Mouse (Mus musculus) spleen, adult 2 months (tissue): ENCODE measurements around the gene Ankrd10. TPM values are rescaled to one million over a fixed set of nuclear protein-coding genes. Genes with fewer than 3 reads are reported as not detected.

Experiments
- DNase-seq, 2 experiments: peaks; one replicate each; pipeline versions ENCODE4 v3.0.0 to v3.0.0-alpha.2; 2012 to 2021; ENCODE audit warnings: low spot score in 2 of 2, low read depth in 1 of 2
- H3K27ac ChIP-seq: fragments of 200-500 bp; 2 replicates; pipeline ENCODE4 v1.5.1; 2012; ENCODE audit warnings: low read length, inconsistent platforms; ENCODE audit not compliant: insufficient read depth
- H3K27me3 ChIP-seq: fragments of 200-500 bp; 2 replicates; pipeline ENCODE4 v1.6.1; 2012; ENCODE audit warnings: mild to moderate bottlenecking, moderate library complexity, low read length, inconsistent platforms; ENCODE audit not compliant: control insufficient read depth, insufficient read depth
- H3K36me3 ChIP-seq: fragments of 200-500 bp; 2 replicates; pipeline ENCODE4 v1.6.1; 2012; ENCODE audit warnings: mild to moderate bottlenecking, low read length, inconsistent platforms; ENCODE audit not compliant: control insufficient read depth, insufficient read depth
- H3K4me1 ChIP-seq: fragments of 200-500 bp; 2 replicates; pipeline ENCODE4 v1.6.1; 2011; ENCODE audit warnings: inconsistent platforms; ENCODE audit not compliant: control insufficient read depth, insufficient read depth, insufficient read length
- H3K4me3 ChIP-seq: fragments of 200-500 bp; 2 replicates; pipeline ENCODE4 v1.5.1; 2011; ENCODE audit warnings: mild to moderate bottlenecking, inconsistent platforms; ENCODE audit not compliant: insufficient read depth, insufficient read length; ENCODE audit errors: extremely low read depth
- CTCF ChIP-seq: fragments of 200-500 bp; IDR thresholded peaks from 2 replicates; pipeline ENCODE4 v1.5.1; 2011; ENCODE audit warnings: mild to moderate bottlenecking, inconsistent platforms; ENCODE audit not compliant: insufficient read depth, insufficient read length, insufficient replicate concordance; ENCODE audit errors: extremely low read depth
- POLR2A ChIP-seq: fragments of 200-500 bp; IDR thresholded peaks from 2 replicates; pipeline ENCODE4 v1.6.1; 2011; ENCODE audit warnings: low read depth, low read length, inconsistent platforms
- WGBS: fragments of 180-500 bp; shearing (Covaris S2); methylation state at CpG from one replicate; pipeline ENCODE4 v1.1.7; 2018; 5-methylcytosine and 5-hydroxymethylcytosine counted together
- polyA plus RNA-seq: library from polyadenylated mRNA; depleted of rRNA; stranded (reverse); fragments of >200 nt; gene quantifications from 2 replicates; pipeline ENCODE4 v1.2.3, GENCODE M21; 2012

Gene Ankrd10
- polyA plus RNA-seq, 1 experiment, result 63.0 TPM

DNA sequence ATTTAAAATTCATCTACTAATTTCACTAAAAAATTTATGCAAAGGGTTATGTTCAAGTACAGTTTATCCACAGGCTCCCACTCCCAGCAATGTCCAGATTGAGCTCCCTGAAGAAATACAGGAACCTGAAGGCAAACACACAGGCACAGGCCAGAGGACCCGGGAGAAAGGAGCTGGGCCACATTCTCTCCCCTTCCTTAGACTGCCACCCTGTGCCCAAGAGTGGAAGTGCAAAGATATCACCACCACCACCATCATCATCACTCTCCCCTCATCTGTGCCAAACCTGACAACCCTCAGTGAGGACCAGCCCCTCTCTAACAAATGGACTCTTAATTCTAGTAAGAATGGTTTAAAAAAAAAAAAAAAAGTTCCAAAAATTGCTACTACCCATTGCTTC, 19.3 kb downstream of the Ankrd10 start:
- TF ChIP-seq CTCF (peak; percentile 77; the same call in 1 of the 2 replicates), POLR2A (no peak)
- 10% methylated on average over 1 of the region's 1 CpGs for WGBS
- DNase-seq, result peak in 1 of 2 experiments; percentile 44
- H3K4me3 ChIP-seq, result no peak overlapping the region
- no peak overlapping the region for H3K27ac ChIP-seq
- H3K36me3 ChIP-seq, result peaks cover 39% of the 10 kb centered on the region
- H3K4me1 ChIP-seq, result no peaks in the 10 kb centered on the region
- no peaks in the 10 kb centered on the region for H3K27me3 ChIP-seq

- Histone ChIP-seq H3K4me3 (no peak overlapping the region), H3K36me3 (peaks cover 27% of the 10 kb centered on the region), H3K27me3 (no peaks in the 10 kb centered on the region), H3K27ac (no peak overlapping the region), H3K4me1 (no peaks in the 10 kb centered on the region)
- 83% methylated on average over 6 of the region's 6 CpGs for whole genome bisulfite sequencing
- no peak for DNase-seq
- TF ChIP-seq POLR2A (no peak), CTCF (no peak)
These were observed 21.3 kb downstream of the Ankrd10 start for GRCm38 (mm10) chr8:11614126-11614835.

DNA sequence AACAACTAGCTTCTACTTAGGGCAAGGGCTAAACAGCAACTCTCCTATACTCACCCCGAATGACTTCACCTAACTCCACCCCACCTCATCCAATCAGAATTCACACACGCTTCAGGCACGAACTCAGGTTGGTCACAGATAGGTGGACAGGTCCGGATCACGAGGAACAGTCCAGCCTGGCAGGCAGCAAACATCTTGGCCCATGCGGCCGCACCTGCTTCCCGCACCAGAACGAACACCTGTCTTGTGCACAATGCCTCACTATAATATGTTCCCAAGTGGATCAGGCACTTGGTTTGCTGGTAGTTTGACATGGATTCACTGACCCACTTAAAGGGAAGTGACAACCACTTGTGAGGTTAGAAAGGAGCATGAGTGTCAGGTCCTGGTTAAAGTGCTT, 26.7 kb downstream of the Ankrd10 start:
- Histone ChIP-seq H3K36me3 (peaks cover 9% of the 10 kb centered on the region), H3K27ac (no peak overlapping the region), H3K27me3 (no peaks in the 10 kb centered on the region), H3K4me1 (no peaks in the 10 kb centered on the region), H3K4me3 (no peak overlapping the region)
- 96% methylated on average over 9 of the region's 9 CpGs for WGBS
- TF ChIP-seq CTCF (no peak), POLR2A (no peak)
- no peak for DNase-seq

GRCm38 (mm10) chr8:11602006-11602680, 33.4 kb downstream of the Ankrd10 start:
- WGBS, result 35% methylated on average over 14 of the region's 14 CpGs
- Histone ChIP-seq H3K4me1 (no peaks in the 10 kb centered on the region), H3K27ac (no peak overlapping the region), H3K27me3 (no peaks in the 10 kb centered on the region), H3K36me3 (no peaks in the 10 kb centered on the region), H3K4me3 (no peak overlapping the region)
- no peak for TF ChIP-seq POLR2A
- peak; percentile 63; the same call in 1 of the 2 replicates for TF ChIP-seq CTCF
- DNase-seq, result peak; percentile 39 to 60

DNA sequence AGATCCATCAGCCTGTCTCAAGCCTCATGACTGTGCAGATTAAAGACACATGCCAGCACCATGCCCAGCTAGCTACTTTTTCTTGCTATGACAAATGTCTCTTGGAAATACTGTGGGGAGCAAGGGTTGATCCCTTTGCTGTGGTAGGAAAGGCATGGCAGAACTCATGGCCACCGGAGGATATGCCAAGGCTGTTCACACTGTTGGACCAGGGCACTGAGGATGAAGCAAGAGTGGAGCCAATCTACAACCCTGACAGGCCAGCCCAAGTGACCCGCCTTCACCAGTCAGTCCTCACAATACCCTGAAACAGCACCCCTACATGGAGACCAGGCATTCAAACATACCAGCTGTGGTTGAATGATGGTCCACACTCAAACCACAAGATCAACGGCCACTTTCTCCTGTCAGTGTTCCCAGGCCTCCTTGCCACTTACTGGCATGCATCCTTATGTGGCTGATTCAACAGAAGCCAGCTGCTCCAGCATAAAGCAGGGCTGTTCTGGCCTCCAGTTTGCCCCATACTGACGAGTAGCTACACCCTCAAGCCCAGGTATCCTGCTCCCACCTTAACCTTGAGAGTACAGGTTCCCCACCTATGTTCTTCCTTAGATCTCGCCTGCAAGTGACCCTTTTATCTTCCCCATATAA, 35.1 kb downstream of the Ankrd10 start:
- Histone ChIP-seq H3K4me1 (no peaks in the 10 kb centered on the region), H3K4me3 (no peak overlapping the region)
- TF ChIP-seq CTCF (no peak), POLR2A (no peak)

DNA sequence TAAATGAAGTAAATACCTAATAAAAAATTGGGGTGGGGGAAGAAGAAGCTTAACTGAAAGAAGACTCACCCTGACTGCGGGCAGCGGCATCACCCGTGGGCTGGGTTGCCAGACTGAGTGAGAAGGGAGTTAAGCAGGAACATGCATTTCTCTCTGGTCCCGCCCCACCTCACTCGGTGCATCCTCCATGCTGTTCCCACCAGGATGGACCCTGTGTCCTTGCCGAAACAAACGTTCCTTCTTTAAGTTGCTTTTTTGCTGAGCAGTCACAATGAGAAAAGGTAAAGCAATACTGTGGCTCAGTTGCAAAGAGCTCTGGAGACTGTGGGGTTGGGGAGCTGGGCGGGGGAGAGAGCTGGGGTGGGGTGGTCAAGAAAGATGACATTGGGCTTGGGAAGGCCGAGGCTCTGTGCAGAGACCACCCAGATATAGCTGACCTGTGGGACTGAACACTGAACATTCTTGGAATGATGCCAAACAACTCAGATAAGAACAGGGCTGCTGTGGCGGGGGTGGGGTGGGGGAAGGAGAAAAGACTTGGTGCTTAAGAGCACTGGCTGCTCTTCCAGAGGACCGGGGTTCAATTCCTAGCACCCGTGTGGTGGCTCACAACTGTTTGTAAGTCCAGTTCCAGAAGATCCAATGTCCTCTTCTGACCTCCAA, 42.2 kb downstream of the Ankrd10 start:
- Histone ChIP-seq H3K4me3 (no peak overlapping the region), H3K27me3 (no peaks in the 10 kb centered on the region), H3K27ac (no peak overlapping the region), H3K36me3 (no peaks in the 10 kb centered on the region), H3K4me1 (no peaks in the 10 kb centered on the region)
- DNase-seq, result no peak
- whole genome bisulfite sequencing, result 73% methylated on average over 12 of the region's 12 CpGs
- TF ChIP-seq CTCF (no peak), POLR2A (no peak)

More for the DNA sequence above, 35.1 kb downstream of the Ankrd10 start:
- no peak for DNase-seq
- H3K27me3 ChIP-seq, result no peaks in the 10 kb centered on the region
- no peaks in the 10 kb centered on the region for H3K36me3 ChIP-seq
- H3K27ac ChIP-seq, result no peak overlapping the region
- 58% methylated on average over 5 of the region's 5 CpGs for WGBS
